Mouse (Mus musculus) kidney, embryonic 14.5 days (tissue): ENCODE measurements around the gene Nup160. TPM values are rescaled to one million over a fixed set of nuclear protein-coding genes. Genes with fewer than 3 reads are reported as not detected.

Source experiments
- ATAC-seq: fragments of 200-750 bp; cut with Nextera tagmentation; 2 replicates; pipeline ENCODE4 v1.8.0; 2017; ENCODE audit warnings: moderate number of reproducible peaks, mild to moderate bottlenecking, moderate TSS enrichment, moderate library complexity; ENCODE audit not compliant: low FRiP score, low TSS enrichment
- H3K27ac ChIP-seq: fragments of 300-500 bp; sonication (generic); 2 replicates; pipeline ENCODE4 v1.5.1; 2014; ENCODE audit warnings: low read depth, mild to moderate bottlenecking, low read length, moderate library complexity, mixed read lengths
- H3K27me3 ChIP-seq: fragments of 300-500 bp; sonication (generic); 2 replicates; pipeline ENCODE4 v1.6.1; 2014; ENCODE audit warnings: mild to moderate bottlenecking, low read length; ENCODE audit not compliant: control insufficient read depth, insufficient read depth
- H3K36me3 ChIP-seq: fragments of 300-500 bp; sonication (generic); 2 replicates; pipeline ENCODE4 v1.6.1; 2014; ENCODE audit warnings: low read length, mixed read lengths; ENCODE audit not compliant: control insufficient read depth, insufficient read depth
- H3K4me1 ChIP-seq: fragments of 300-500 bp; sonication (generic); 2 replicates; pipeline ENCODE4 v1.6.1; 2014; ENCODE audit warnings: low read length, mixed read lengths; ENCODE audit not compliant: control insufficient read depth, insufficient read depth
- H3K4me2 ChIP-seq: fragments of 300-500 bp; sonication (generic); replicated peaks from 2 replicates; pipeline ENCODE4 v1.6.1; 2014; ENCODE audit warnings: low read depth, mild to moderate bottlenecking, low read length
- H3K4me3 ChIP-seq: fragments of 300-500 bp; sonication (generic); 2 replicates; pipeline ENCODE4 v1.5.1; 2014; ENCODE audit warnings: mild to moderate bottlenecking, low read length
- H3K9ac ChIP-seq: fragments of 300-500 bp; sonication (generic); 2 replicates; pipeline ENCODE4 v1.6.1; 2014; ENCODE audit warnings: low read depth, mild to moderate bottlenecking, low read length, moderate library complexity
- H3K9me3 ChIP-seq: fragments of 300-500 bp; sonication (generic); 2 replicates; pipeline ENCODE4 v1.6.1; 2016; ENCODE audit warnings: low read length; ENCODE audit not compliant: control insufficient read depth
- WGBS: fragments of 180-500 bp; shearing (Covaris S2); extraction: QIAGEN DNeasy Blood & Tissue Kit; methylation state at CpG from one replicate; pipeline ENCODE4 v1.1.7; 2014; 5-methylcytosine and 5-hydroxymethylcytosine counted together
- polyA plus RNA-seq: library from polyadenylated mRNA; unstranded; fragments of >200 nt; fragmentation: Nextera tagmentation; extraction: Ambion mirVana; gene quantifications from 2 replicates; pipeline ENCODE4 v1.2.1, GENCODE M21; 2014

Nup160 gene
- polyA plus RNA-seq, 1 experiment from 2014 or later, result 68.0 TPM

GRCm38 (mm10) chr2:90658613-90659012, 18.4 kb upstream of the Nup160 start:
- Histone ChIP-seq H3K4me1 (no peaks in the 10 kb centered on the region), H3K9ac (no peak overlapping the region), H3K27ac (no peak overlapping the region), H3K27me3 (no peaks in the 10 kb centered on the region), H3K36me3 (no peaks in the 10 kb centered on the region), H3K4me2 (no peak overlapping the region), H3K9me3 (no peaks in the 10 kb centered on the region), H3K4me3 (no peak overlapping the region)
- 80% methylated on average over 4 of the region's 4 CpGs for WGBS
- ATAC-seq, result no peak

GRCm38 (mm10) chr2:90659016-90659415, 18.0 kb upstream of the Nup160 start:
- Histone ChIP-seq H3K4me3 (no peak overlapping the region), H3K27ac (no peak overlapping the region), H3K9me3 (no peaks in the 10 kb centered on the region), H3K36me3 (no peaks in the 10 kb centered on the region), H3K4me2 (no peak overlapping the region), H3K9ac (no peak overlapping the region), H3K4me1 (no peaks in the 10 kb centered on the region), H3K27me3 (no peaks in the 10 kb centered on the region)
- 74% methylated on average over 1 of the region's 1 CpGs for WGBS
- no peak for ATAC-seq

- no peak overlapping the region for H3K9ac ChIP-seq
- no peaks in the 10 kb centered on the region for H3K4me1 ChIP-seq
- H3K27ac ChIP-seq, result no peak overlapping the region
- H3K27me3 ChIP-seq, result no peaks in the 10 kb centered on the region
- no peaks in the 10 kb centered on the region for H3K36me3 ChIP-seq
- H3K4me3 ChIP-seq, result no peak overlapping the region
- ATAC-seq, result no peak
- no peaks in the 10 kb centered on the region for H3K9me3 ChIP-seq
- WGBS, result 84% methylated on average over 3 of the region's 3 CpGs
- no peak overlapping the region for H3K4me2 ChIP-seq
These were observed 17.4 kb upstream of the Nup160 start for GRCm38 (mm10) chr2:90659639-90660038.

GRCm38 (mm10) chr2:90660947-90661346, 16.1 kb upstream of the Nup160 start:
- Histone ChIP-seq H3K4me1 (no peaks in the 10 kb centered on the region), H3K4me2 (no peak overlapping the region), H3K9me3 (no peaks in the 10 kb centered on the region), H3K27ac (no peak overlapping the region), H3K36me3 (no peaks in the 10 kb centered on the region), H3K9ac (no peak overlapping the region), H3K27me3 (no peaks in the 10 kb centered on the region), H3K4me3 (no peak overlapping the region)
- no peak for ATAC-seq
- WGBS, result 90% methylated on average over 1 of the region's 1 CpGs

GRCm38 (mm10) chr2:90661426-90661825, 15.6 kb upstream of the Nup160 start:
- H3K27ac ChIP-seq, result no peak overlapping the region
- no peak overlapping the region for H3K9ac ChIP-seq
- peak; percentile 48; the same call in 1 of the 2 replicates for ATAC-seq
- H3K36me3 ChIP-seq, result no peaks in the 10 kb centered on the region
- no peaks in the 10 kb centered on the region for H3K9me3 ChIP-seq
- no peaks in the 10 kb centered on the region for H3K4me1 ChIP-seq
- H3K27me3 ChIP-seq, result no peaks in the 10 kb centered on the region
- H3K4me3 ChIP-seq, result no peak overlapping the region
- H3K4me2 ChIP-seq, result no peak overlapping the region
- 27% methylated on average over 3 of the region's 3 CpGs for WGBS

GRCm38 (mm10) chr2:90666591-90667387, 10.2 kb upstream of the Nup160 start:
- no peak overlapping the region for H3K4me3 ChIP-seq
- ATAC-seq, result peak; percentile 50; the same call in 1 of the 2 replicates
- H3K4me1 ChIP-seq, result 0 out of 2 replicates have a peak, but pooled peaks cover 7% of the 10 kb centered on the region
- H3K9ac ChIP-seq, result no peak overlapping the region
- H3K27ac ChIP-seq, result no peak overlapping the region
- no peaks in the 10 kb centered on the region for H3K36me3 ChIP-seq
- H3K4me2 ChIP-seq, result no peak overlapping the region
- no peaks in the 10 kb centered on the region for H3K27me3 ChIP-seq
- no peaks in the 10 kb centered on the region for H3K9me3 ChIP-seq
- 55% methylated on average over 11 of the region's 11 CpGs for WGBS

- H3K36me3 ChIP-seq, result no peaks in the 10 kb centered on the region
- no peak overlapping the region for H3K27ac ChIP-seq
- H3K9me3 ChIP-seq, result no peaks in the 10 kb centered on the region
- ATAC-seq, result peak; percentile 45
- H3K27me3 ChIP-seq, result no peaks in the 10 kb centered on the region
- peak overlapping the region; percentile 23; the same call in 1 of the 2 replicates for H3K4me2 ChIP-seq
- WGBS, result 27% methylated on average over 21 of the region's 21 CpGs
- H3K4me3 ChIP-seq, result no peak overlapping the region
- H3K4me1 ChIP-seq, result 0 out of 2 replicates have a peak, but pooled peaks cover 7% of the 10 kb centered on the region
- peak overlapping the region; percentile 31; the same call in 1 of the 2 replicates for H3K9ac ChIP-seq
These were observed 9.4 kb upstream of the Nup160 start for GRCm38 (mm10) chr2:90667388-90668265.

GRCm38 (mm10) chr2:90670343-90670742, 6.7 kb upstream of the Nup160 start:
- ATAC-seq, result no peak
- no peaks in the 10 kb centered on the region for H3K9me3 ChIP-seq
- no peak overlapping the region for H3K9ac ChIP-seq
- H3K4me2 ChIP-seq, result no peak overlapping the region
- 89% methylated on average over 6 of the region's 6 CpGs for WGBS
- H3K27ac ChIP-seq, result no peak overlapping the region
- H3K4me3 ChIP-seq, result no peak overlapping the region
- H3K4me1 ChIP-seq, result 0 out of 2 replicates have a peak, but pooled peaks cover 7% of the 10 kb centered on the region
- no peaks in the 10 kb centered on the region for H3K36me3 ChIP-seq
- H3K27me3 ChIP-seq, result no peaks in the 10 kb centered on the region
